Mouse (Mus musculus) left cerebral cortex, postnatal 10 days (tissue): Measurements from ENCODE around the gene Gm17949. TPM values are rescaled to one million over a fixed set of nuclear protein-coding genes. Genes with fewer than 3 reads are reported as not detected.
A peak's percentile ranks its signal among the peaks of the same experiment; 100 is the strongest.

Source experiments
- DNase-seq, 2 experiments: peaks; one replicate each; pipeline ENCODE4 v3.0.0; 2021 to 2022; ENCODE audit warnings: low spot score in 2 of 2, mixed read lengths in 1 of 2; ENCODE audit errors: extremely low spot score in 1 of 2
- intact Hi-C: fragments of 180-260 bp; cut with DNase I; formaldehyde crosslinking; loops from one replicate; pipeline ENCODE4 v1.15.1; 2025
- total RNA-seq, 2 experiments: library from RNA; stranded (reverse); gene quantifications; 2 replicates each; pipeline ENCODE4 v1.2.3; 2021

Gene Gm17949
- total RNA-seq, 2 experiments from 2014 or later = 0.51 TPM; not detected in 1

DNA sequence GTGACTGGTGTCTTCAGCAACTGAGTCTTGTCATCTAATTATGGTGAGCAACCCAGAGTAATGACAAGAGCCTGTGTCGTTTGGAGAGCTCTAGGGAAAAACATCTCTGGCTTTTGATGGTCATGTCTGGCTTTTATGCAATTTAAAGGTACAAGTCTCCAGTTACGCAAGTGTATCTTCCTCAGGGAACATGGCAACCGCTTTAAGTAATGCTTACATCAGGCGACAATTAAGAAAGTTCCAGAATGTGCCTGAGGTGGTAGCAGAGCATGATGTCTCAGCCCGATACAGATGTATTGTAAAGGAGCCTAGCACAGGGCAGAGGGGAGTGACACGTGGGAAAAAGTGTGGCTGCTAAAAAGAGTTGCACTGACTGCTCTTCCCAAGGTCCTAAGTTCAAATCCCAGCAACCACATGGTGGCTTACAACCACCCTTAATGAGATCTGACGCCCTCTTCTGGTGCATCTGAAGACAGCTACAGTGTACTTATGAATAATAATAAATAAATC lies 22.3 kb upstream of the Gm17949 start:
- intact Hi-C loops = loop anchor here (5.0 kb wide), 1 partner anchor 92 kb away; no protein-coding TSS in a partner anchor
- no peak for DNase-seq

DNA sequence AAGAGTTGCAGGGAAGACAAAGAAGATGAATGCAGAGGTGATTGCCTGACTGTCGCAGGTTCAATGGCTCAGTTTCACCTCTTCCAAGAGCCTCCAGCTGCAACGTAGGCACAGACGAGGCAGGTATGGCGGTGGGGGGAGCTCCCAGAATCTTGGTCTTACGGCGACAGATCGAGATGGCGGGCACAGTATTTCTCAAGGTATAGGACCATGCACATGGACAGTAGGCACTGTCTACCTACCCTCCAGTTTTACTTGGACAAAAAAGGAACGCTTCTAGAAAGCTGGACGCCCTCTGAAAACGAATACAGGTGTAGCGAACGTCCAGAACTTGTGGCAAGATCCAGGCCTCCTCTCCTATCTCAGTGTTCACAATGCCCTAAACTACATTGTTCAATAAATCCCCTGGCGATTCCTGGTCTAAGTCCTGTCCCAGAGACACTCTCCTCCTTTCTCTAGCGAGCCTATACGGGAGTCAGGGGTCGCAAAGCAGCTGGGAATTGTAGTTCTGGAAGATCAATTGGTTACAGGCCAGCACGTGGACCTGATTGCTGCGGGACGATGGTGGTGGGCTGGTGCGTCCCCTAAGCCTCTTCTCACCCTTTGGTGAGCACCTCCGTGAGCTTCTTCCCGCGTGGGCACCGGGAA lies 21.7 kb upstream of the Gm17949 start:
- intact Hi-C loops = loop anchor here (5.0 to 10.0 kb wide), 2 partner anchors 92 to 345 kb away; no protein-coding TSS in a partner anchor
- DNase-seq = peak; percentile 28 to 85

- intact Hi-C loops = loop anchor here (10.0 kb wide), 1 partner anchor 345 kb away; no protein-coding TSS in a partner anchor
Observed at GRCm38 (mm10) chr17:56990115-56990746, 21.0 kb upstream of the Gm17949 start, which contains the start of gene Clpp. Gene Clpp, plus strand, starts transcription at chr17:56990305.

DNA sequence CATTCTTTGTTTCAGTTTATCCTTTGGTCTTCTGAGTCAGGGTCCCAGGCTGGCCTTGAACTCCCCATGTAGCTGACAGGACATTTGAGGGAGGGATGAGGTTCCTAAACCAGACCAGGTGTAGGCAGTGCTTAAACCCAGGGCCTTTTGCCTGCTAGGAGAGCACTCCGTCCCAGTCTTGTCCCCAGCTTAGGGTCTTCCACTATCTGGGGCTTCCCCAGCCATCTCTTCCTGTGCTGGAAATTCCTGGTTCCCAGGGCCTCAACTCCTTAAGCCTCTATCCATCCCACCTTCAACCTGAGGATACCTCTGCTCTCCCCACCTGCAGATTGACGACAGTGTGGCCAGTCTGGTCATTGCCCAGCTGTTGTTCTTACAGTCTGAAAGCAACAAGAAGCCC lies 20.3 kb upstream of the Gm17949 start:
- DNase-seq = no peak

More at GRCm38 (mm10) chr17:56990115-56990746, 21.0 kb upstream of the Gm17949 start, which contains the start of gene Clpp:
- peak; percentile 94 to 95 for DNase-seq

GRCm38 (mm10) chr17:56995046-56995445 lies 16.2 kb upstream of the Gm17949 start:
- intact Hi-C loops = loop anchor here (5.0 to 10.0 kb wide), 3 partner anchors 172 to 340 kb away; no protein-coding TSS in a partner anchor
- DNase-seq = no peak

More for the DNA sequence above, 20.3 kb upstream of the Gm17949 start:
- intact Hi-C loops = loop anchor here (10.0 kb wide), 1 partner anchor 344 kb away; no protein-coding TSS in a partner anchor

- DNase-seq = no peak
- intact Hi-C loops = loop anchor here (5.0 to 10.0 kb wide), 3 partner anchors 171 to 338 kb away; no protein-coding TSS in a partner anchor
Observed at GRCm38 (mm10) chr17:56996506-56996905, 14.8 kb upstream of the Gm17949 start.

DNA sequence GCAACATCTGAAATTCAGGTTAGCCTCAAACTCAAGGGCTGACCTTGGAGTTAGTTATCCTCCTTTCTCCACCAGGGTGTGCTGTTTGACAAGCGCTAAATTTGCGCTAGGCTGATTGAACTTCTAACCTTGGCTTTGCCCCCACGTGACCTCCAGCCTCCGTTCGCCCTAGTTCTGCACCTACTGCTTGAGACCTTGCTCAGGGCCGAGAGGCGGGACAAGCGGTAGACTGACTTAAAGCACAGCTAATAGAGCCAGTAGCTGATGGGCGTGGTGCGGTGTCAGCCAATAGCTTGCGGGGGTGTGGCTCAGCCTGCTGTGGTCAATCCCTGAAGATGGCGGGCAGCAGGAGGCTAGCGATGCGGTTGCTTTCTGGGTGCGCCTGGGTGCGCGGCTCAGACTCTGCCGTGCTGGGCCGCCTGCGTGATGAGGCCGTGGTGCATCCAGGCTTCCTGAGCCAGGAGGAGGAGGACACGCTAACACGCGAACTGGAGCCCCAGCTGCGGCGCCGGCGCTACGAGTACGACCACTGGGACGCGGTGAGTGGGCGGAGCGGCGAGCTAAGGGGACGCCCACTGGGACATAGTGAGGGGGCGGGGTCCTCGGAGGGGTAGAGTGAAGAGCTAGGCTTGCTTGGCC lies 14.1 kb upstream of the Gm17949 start, which contains the start of gene Alkbh7:
Gene Alkbh7 (plus strand): TSS at position 311 of the 639 bp plus-strand sequence.
- DNase-seq = peak; percentile 95 to 97
- intact Hi-C loops = loop anchor here (5.0 to 10.0 kb wide), 3 partner anchors 170 to 338 kb away; no protein-coding TSS in a partner anchor

DNA sequence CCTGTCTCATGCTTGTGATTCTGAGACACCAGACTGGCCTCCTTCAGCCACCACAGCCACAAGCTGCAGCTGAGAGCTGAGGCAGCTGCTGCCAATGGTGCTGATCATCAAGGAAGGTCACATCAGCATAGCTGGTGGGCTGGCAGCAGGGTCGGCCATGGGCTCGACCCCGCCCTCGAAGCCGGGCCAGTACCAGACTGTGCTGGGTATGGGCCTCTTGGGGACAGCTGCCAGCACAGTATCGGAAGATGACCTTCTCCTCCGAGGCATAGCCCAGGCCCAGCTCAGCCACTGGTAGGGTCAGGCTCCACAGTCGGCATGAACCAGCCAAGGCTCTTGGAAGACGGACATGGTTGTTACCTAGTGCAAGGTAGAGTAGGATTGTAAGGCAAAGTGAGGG lies 11.9 kb upstream of the Gm17949 start:
- intact Hi-C loops = loop anchor here (5.0 to 10.0 kb wide), 3 partner anchors 168 to 335 kb away; no protein-coding TSS in a partner anchor
- no peak for DNase-seq

DNA sequence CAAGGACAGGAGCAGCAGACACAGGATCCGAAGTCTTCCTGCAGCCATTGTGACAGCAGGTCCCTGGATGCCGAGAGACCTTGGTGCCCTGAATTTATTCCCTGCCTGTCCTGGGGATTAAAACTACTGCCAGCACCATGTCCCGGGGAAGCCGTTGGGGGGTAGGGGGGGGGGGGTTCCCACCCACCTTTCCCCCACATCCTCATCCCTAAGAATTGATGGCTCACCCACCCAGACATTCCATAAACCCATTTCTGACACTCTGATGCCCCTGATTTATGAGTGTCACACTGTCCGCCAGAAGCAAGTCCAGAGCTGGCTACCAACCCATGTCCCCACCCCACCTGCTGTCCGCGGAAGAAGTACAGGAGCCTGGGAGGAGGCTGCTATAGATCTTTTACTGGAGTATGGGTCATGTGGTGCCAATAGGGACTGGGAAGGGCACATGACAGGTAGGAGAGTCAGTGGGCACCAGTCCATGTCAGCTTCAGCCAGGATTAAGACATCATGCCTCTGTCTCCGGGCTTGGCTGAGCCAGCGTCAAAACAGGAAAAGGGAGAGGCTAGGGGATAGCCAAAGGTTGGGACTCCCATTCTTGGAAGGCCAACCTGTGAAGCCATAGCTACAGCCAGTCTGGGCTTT lies 11.2 kb upstream of the Gm17949 start, which contains the start of gene Pspn:
Gene Pspn (minus strand): TSS at position 51 of the 642 bp plus-strand sequence.
- no peak for DNase-seq
- intact Hi-C loops = loop anchor here (5.0 to 10.0 kb wide), 3 partner anchors 167 to 335 kb away; no protein-coding TSS in a partner anchor

GRCm38 (mm10) chr17:57001228-57001627 lies 10.0 kb upstream of the Gm17949 start:
- intact Hi-C loops = no loop called here
- no peak for DNase-seq

GRCm38 (mm10) chr17:57003994-57004393 lies 7.3 kb upstream of the Gm17949 start:
- DNase-seq = no peak
- intact Hi-C loops = no loop called here

- intact Hi-C loops = no loop called here
- no peak for DNase-seq
Observed at GRCm38 (mm10) chr17:57007137-57007905, 3.9 kb upstream of the Gm17949 start.

DNA sequence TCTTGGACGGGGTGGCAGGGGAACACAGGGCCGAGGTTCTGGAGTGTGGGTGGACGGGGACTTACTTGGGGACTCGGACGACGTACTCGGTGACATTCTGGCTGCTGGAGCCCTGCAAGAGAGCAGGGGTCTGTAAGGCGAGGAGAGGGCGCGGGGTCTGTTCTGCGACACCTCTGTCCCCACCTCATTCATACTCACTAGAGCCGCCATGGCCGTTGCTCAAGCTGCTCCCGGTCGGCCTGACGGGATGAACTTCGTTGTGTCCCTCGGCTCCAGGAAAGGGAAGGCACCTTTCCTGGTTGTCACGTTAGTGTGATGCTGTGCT lies 396 bp upstream of the Gm17949 start:
- intact Hi-C loops = no loop called here
- DNase-seq = no peak

GRCm38 (mm10) chr17:57012245-57012795 lies 1.1 kb downstream of the Gm17949 start:
- intact Hi-C loops = no loop called here
- DNase-seq = no peak

DNA sequence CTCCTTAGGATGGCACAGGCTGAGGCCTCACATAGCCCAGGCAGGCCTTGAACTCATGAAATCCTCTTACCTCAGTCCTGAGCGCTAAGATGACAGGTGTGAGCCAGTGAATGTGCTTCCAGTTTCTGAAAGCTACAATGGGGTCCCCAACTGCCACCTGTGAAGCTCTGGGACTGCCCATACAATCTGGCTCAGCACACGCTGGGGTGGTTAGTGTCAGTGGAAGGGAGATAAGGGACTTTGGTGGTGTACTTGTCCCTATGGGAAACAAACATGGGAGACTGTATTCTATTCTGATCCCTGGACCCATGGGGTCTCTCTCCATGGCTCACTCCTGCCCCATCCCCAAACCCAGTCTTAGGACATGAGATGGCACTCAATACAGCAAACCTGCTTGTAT lies 8.4 kb downstream of the Gm17949 start:
- intact Hi-C loops = no loop called here
- no peak for DNase-seq

GRCm38 (mm10) chr17:57020960-57021359 lies 9.7 kb downstream of the Gm17949 start:
- intact Hi-C loops = no loop called here
- DNase-seq = no peak

DNA sequence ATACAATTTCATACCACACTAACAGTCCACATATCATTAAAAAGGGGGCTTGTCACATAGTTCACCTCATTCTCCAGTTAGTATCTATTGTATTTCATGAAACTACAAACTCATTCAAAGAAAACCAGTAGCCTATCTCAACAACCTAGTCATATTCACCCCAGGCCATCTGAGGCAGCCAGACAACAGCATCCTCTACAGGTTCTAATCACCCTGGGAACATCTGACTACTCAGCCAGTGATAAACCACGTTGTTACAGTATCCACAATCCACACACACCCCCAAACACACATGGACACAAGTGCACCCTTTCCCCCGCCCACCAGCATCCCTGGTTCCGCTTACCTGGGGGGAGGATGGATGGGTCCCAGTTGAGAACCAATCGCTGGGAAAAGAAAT lies 16.2 kb downstream of the Gm17949 start:
- intact Hi-C loops = no loop called here
- DNase-seq = no peak
